Mouse (Mus musculus): ENCODE data around the gene Ccdc85b.

DNA sequence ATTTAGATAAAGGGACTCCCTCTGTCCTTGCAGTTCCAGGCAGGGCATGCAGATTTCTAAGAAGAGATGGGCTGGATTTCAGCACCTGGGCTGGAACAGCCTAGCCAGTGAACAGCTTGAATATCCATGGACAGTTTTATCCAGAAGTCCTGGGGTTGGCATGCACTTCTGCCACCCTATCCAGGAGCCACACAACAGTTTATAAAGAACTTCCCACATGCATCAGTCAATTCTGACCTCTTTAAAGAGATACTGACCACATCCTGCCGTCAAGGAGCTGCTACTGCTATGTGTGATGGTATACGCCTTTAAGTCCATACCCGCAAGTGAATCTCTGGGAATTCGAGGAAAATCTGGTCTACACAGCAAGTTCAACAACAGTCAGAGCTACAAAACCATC, 28.5 kb downstream of the Ccdc85b start:
- TF ChIP-seq CTCF (IDR thresholded peaks at IDR 0.05; ENCODE audit: borderline replicate concordance, insufficient read depth, low read depth, low read length) (no peak), POLR2A (IDR thresholded peaks at IDR 0.05; ENCODE audit: borderline replicate concordance, insufficient read depth, low read length) (no peak)

Measured in cerebellum, adult 2 months (tissue).